Mouse (Mus musculus) erythroblast, embryonic 14.5 days (primary cell): ENCODE measurements around the gene St6galnac3. TPM values are rescaled to one million over a fixed set of nuclear protein-coding genes. Genes with fewer than 3 reads are reported as not detected.

Experiments used
- H3K27me3 ChIP-seq: 2 replicates; pipeline ENCODE4 v1.6.1; 2012; ENCODE audit warnings: inconsistent platforms; ENCODE audit not compliant: control insufficient read depth
- H3K36me3 ChIP-seq: 2 replicates; pipeline ENCODE4 v1.6.1; 2012; ENCODE audit warnings: mild to moderate bottlenecking, inconsistent platforms; ENCODE audit not compliant: control insufficient read depth
- H3K4me1 ChIP-seq: 2 replicates; pipeline ENCODE4 v1.6.1; 2012; ENCODE audit warnings: inconsistent platforms; ENCODE audit not compliant: control insufficient read depth
- H3K4me3 ChIP-seq: replicated peaks from 2 replicates; pipeline ENCODE3; 2012; ENCODE audit warnings: moderate library complexity, mild to moderate bottlenecking, inconsistent platforms
- H3K9me3 ChIP-seq: 2 replicates; pipeline ENCODE4 v1.6.1; 2012; ENCODE audit warnings: low read length, inconsistent platforms, mixed read lengths; ENCODE audit not compliant: control insufficient read depth
- GATA1 ChIP-seq: IDR thresholded peaks from 2 replicates; pipeline ENCODE4 v1.6.1; 2012; ENCODE audit warnings: low read length, inconsistent platforms, mixed read lengths
- TAL1 ChIP-seq: IDR thresholded peaks from 3 replicates; pipeline ENCODE4 v1.6.1; 2012; ENCODE audit warnings: low read length, inconsistent platforms, mixed read lengths
- polyA plus RNA-seq: library from polyadenylated mRNA; stranded (reverse); fragments of >175 nt; gene quantifications from 2 replicates; pipeline ENCODE4 v1.2.3, GENCODE M21; 2012

Gene St6galnac3
- polyA plus RNA-seq, 1 experiment = 0.17 TPM

DNA sequence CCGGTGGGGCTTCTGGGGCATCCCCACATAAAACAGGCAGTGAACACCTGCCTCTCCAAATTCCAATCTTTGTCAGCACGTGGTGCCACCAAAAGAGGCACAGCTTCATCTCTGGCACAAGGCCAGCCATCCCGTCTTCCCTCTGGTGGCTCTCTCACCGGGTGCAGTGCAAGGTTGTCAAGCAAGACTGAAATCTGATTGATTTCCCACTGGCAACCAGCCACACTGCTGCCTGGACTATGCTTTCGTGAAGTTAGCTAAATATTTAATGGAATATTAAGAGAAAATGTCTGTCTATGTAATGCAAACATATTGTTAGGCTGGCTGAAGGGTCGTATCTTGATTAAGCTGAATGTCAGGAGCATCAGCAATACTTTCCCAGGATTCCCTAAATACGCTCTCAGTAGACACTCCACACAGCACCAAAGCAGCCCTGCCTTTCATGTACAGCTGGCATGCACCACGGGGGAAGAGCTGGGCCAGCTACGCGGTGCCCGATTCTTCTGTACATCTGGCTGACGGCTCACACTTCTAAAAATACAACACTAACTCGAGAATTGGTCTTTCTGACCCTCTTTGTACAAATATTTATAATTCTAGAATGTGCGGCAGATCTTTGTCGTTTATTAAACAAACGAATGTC is 442.7 kb downstream of the St6galnac3 start:
- H3K27me3 ChIP-seq = no peaks in the 10 kb centered on the region
- H3K36me3 ChIP-seq = no peaks in the 10 kb centered on the region
- H3K4me3 ChIP-seq = no peak overlapping the region
- H3K9me3 ChIP-seq = no peaks in the 10 kb centered on the region
- TF ChIP-seq GATA1 (no peak), TAL1 (no peak)
- H3K4me1 ChIP-seq = peaks cover 7% of the 10 kb centered on the region

DNA sequence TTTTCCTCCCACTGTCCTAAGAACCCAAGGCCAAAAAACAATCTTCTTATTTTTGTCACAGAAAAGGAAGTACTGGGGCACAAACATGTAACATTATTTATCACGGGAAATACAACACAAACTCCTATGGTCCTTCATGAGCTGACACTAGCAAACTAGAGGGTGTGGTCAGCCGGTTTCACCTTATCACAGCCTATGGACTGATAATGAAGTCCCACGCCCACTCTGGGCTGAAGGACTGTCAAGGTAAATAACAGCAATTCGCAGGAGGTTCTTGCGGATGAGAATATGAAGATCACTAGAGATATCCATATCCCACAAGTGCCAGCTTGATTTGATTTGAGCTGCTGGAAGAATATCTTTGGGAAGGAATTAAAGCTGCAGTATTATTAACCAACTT is 446.7 kb downstream of the St6galnac3 start:
- TF ChIP-seq GATA1 = no peak
- no peak for TF ChIP-seq TAL1
- no peaks in the 10 kb centered on the region for H3K27me3 ChIP-seq
- H3K4me1 ChIP-seq = peaks cover 7% of the 10 kb centered on the region
- 0 out of 2 replicates have a peak, but pooled peaks cover 3% of the 10 kb centered on the region for H3K9me3 ChIP-seq
- H3K36me3 ChIP-seq = no peaks in the 10 kb centered on the region
- H3K4me3 ChIP-seq = no peak overlapping the region

DNA sequence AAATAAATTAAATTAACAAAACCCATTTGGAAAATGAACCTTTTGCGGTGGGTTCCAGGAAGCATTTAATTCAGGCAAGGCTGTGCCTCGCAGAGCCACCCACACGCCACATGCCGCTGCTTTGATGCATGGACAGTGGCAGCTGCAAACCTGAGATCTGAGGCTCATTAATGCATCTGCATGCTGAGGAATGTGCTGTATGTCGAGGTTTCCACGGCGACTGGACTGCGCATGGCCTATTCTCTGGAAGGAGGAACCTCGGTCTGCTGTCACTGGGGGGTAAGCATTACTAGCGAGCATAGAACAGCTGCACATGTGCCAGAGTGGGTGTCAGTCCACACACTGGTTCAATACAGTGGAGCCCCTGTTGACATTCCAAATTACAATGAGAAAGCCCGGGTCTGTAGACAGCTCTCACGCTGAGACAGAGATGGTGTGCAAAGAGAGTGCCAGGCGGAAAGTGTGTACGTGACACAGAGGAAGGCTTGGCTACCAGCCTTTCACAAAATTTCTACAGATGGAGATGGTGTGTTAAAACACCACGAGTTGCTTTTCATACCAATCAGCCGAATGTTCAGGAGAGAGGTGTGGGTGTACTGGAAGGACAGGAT is 447.5 kb downstream of the St6galnac3 start:
- peaks cover 7% of the 10 kb centered on the region for H3K4me1 ChIP-seq
- H3K4me3 ChIP-seq = no peak overlapping the region
- TF ChIP-seq GATA1 = no peak
- no peak for TF ChIP-seq TAL1
- H3K27me3 ChIP-seq = no peaks in the 10 kb centered on the region
- 0 out of 2 replicates have a peak, but pooled peaks cover 3% of the 10 kb centered on the region for H3K9me3 ChIP-seq
- no peaks in the 10 kb centered on the region for H3K36me3 ChIP-seq

DNA sequence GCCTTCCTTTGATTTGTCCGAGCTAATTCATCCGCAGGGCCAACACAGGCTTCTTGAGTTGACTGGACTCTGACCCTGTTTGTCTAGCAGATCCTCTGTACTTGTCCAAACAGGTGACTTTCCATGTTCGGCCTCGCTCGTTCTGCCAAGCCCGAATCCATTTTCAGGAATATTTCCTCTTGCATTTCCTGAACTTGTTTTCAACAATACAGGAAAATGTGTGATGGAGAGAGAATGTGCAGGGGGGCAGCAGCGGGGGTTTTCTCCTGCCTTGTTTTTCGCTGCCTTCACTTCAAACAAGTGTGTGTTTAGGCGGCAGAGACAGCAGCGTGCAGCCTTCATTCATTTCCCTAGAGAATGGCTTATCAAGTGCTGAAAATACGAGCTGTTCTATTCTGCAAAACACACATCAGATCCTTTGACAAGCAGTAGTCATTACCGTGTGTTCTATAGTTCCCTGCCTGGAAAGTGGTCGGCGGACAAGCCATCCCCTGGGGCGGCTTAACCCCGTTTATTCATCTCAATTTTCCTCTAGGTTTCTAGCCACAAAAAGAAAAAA is 448.1 kb downstream of the St6galnac3 start:
- TF ChIP-seq TAL1 (no peak), GATA1 (no peak)
- Histone ChIP-seq H3K36me3 (no peaks in the 10 kb centered on the region), H3K27me3 (no peaks in the 10 kb centered on the region), H3K4me1 (peaks cover 7% of the 10 kb centered on the region), H3K4me3 (no peak overlapping the region), H3K9me3 (0 out of 2 replicates have a peak, but pooled peaks cover 3% of the 10 kb centered on the region)

GRCm38 (mm10) chr3:153276101-153276829 is 448.7 kb downstream of the St6galnac3 start:
- Histone ChIP-seq H3K9me3 (0 out of 2 replicates have a peak, but pooled peaks cover 3% of the 10 kb centered on the region), H3K36me3 (no peaks in the 10 kb centered on the region), H3K27me3 (no peaks in the 10 kb centered on the region), H3K4me1 (peaks cover 7% of the 10 kb centered on the region), H3K4me3 (no peak overlapping the region)
- no peak for TF ChIP-seq GATA1
- no peak for TF ChIP-seq TAL1

DNA sequence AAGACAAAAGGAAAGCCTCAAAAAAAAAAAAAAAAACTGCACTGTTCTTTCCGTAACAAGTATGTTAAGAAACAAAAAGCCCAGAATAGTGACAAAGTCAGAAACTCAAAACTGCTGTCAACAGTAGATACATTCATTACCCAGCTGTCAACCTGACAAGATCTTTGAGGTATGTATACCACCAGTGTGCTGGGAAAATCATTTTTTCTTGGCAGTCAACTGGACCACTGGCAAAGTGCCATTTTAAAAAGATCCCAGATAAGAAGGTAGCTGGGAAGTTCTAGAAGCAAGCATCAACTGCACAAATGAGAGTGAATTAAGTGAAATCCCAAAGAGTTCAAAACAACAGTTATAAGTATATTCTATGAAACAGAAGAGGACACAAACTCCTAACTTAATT is 452.7 kb downstream of the St6galnac3 start:
- H3K4me1 ChIP-seq = no peaks in the 10 kb centered on the region
- no peak for TF ChIP-seq GATA1
- TF ChIP-seq TAL1 = no peak
- no peaks in the 10 kb centered on the region for H3K27me3 ChIP-seq
- H3K36me3 ChIP-seq = no peaks in the 10 kb centered on the region
- H3K9me3 ChIP-seq = 0 out of 2 replicates have a peak, but pooled peaks cover 3% of the 10 kb centered on the region
- H3K4me3 ChIP-seq = no peak overlapping the region

DNA sequence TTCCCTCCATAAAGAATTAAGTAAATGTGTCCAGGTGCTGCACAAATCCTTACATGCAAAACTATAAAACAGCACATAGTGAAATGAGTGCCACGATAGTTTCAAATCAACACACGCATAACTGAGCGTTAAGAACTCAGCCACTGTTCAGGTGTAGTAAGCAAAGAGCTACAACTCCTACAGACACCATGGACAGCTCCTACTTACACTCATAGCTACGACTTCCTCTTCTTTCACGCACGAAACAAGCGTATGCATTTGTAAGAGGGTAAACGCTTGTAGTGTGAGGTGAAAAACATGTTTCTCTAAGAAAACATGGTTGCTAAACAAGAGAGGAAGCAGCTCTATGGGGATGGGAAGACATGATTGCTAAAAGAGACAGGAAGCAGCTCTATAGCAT is 457.6 kb downstream of the St6galnac3 start:
- H3K9me3 ChIP-seq = no peaks in the 10 kb centered on the region
- no peak for TF ChIP-seq TAL1
- no peak for TF ChIP-seq GATA1

DNA sequence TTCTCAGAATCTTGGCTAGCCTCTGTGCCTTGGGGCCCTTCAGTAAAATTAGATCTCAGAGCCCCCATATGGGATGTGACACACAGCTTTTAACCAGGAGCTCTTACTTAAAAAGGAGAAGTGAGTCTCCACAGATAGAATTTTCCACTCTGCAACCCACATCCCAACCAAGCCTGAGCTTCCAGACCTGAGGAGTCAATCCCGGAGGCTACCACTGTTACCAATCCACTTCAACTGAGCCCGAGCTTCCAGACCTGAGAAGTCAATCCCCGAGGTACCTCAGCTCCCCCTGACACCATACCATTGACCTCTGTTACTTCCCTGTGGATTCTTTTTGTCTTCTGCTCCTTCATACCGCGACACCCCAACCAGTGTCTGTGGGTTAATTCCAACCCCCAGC is 463.0 kb downstream of the St6galnac3 start:
- H3K27me3 ChIP-seq = no peaks in the 10 kb centered on the region
- H3K4me1 ChIP-seq = no peaks in the 10 kb centered on the region
- H3K9me3 ChIP-seq = no peaks in the 10 kb centered on the region
- TF ChIP-seq TAL1 (no peak), GATA1 (no peak)
- H3K36me3 ChIP-seq = no peaks in the 10 kb centered on the region
- H3K4me3 ChIP-seq = no peak overlapping the region

More for the DNA sequence above, 457.6 kb downstream of the St6galnac3 start:
- H3K4me1 ChIP-seq = no peaks in the 10 kb centered on the region
- H3K36me3 ChIP-seq = no peaks in the 10 kb centered on the region
- no peak overlapping the region for H3K4me3 ChIP-seq
- no peaks in the 10 kb centered on the region for H3K27me3 ChIP-seq
